Mouse (Mus musculus) fat pad, adult 2 months (tissue): ENCODE data around the gene Slc5a1.

Experiments
- DNase-seq: peaks from one replicate; pipeline ENCODE4 v3.0.0-alpha.2; 2011; ENCODE audit warnings: low read depth, low spot score; ENCODE audit errors: extremely low read depth

Gene Slc5a1

DNA sequence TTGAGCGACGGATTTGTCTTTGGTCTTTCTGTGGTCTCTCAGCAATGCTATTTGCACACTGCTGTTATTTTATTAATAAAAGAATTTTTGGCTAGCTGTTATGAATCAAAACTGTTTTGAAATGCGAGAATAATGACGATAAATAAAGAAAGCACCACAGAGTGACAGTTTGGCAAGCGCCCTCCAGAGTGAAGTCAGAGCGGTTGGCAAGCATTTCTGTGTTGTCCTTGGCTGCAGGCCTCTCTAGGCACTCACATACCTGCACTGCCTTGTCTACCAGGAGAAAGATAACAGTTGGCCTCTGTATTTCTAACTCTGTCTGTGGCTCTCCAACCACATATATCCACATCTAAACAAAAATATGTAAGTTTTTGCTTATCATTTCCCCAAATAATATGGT lies 43.7 kb downstream of the Slc5a1 start:
- peak; percentile 47 for DNase-seq

DNA sequence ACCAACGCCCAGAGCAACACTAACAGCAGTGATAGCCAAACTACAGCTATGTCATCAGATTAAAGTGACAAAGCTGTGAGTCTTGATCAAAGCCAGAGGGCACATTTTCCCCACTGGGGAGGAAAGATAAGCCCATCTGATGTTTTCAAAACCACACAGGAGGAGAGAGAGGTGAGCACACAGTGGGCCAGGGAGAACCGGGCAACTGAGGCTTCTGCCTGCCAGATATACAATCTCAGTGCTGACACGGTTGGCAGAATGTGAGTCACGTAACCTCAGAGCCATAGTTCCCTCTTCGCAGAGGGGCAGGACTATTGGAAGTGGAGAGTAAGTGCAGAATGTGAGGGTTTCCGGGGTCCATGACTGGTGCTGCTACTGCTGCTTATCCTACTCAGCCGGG lies 89.5 kb downstream of the Slc5a1 start:
- no peak for DNase-seq

DNA sequence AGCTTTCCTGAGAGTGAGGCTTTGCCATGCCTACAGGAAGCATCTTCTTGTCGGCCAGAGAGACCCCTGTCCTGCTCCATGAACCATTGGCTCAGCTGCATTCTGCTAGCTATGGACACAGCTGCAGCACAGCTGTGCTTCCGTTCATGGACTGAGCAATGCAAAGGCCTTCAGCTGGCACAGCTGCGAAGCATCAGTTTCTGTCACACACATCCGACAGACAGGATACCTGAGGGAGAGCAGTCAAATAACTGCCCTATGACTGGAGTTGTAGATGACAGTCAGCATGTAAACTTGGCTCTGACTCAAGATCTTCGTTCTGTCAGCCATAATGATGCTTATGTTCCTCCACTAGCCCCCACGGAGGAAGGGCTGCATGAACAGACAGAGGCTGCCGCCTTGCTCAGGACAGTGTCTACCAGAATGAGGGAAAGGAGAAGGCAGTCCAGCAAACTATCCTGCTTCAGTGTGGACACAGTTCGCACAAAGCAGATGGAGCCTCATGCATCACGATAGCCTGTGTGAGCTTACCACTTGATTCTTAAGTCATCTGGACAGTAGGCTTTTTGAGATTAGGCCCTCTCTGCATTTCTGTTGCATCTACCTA lies 91.3 kb downstream of the Slc5a1 start:
- DNase-seq: no peak

DNA sequence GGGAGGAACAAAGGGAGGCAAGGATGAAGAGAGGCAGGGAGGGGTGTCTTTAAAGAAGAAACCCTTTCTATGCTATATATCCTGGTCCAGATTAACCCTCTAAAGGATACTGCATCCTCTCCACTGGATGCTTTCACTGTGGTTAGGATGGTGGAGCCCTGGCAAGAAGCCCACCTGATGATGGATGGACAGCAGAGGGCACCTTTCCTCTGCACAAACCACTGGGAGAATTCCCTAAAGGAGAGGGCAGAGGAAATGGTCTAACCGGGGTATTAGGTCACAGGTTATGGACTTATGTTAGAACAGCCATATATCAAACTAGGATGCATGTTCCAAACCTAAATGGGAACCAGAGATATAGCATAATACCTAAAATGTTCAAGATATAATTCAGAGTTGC lies 96.1 kb downstream of the Slc5a1 start:
- DNase-seq: no peak

DNA sequence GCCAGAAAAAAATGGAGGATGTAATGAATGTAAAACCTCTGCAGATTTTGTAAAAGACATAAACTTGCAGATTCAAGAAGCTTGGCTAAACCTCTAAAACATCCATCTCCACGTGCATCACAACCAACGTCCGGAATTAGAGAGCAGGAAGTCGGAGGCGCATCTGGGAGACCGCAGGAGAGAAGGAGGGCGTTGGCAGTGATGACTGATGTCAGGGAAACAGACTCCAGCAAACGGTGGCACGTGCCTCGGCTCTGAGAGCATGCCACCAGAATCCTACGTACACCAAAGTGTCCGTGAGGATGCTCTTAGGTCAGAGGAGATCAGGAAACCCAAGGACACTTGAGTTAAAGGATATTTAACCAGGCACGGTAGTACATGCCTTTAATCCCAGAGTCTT lies 97.7 kb downstream of the Slc5a1 start:
- no peak for DNase-seq

DNA sequence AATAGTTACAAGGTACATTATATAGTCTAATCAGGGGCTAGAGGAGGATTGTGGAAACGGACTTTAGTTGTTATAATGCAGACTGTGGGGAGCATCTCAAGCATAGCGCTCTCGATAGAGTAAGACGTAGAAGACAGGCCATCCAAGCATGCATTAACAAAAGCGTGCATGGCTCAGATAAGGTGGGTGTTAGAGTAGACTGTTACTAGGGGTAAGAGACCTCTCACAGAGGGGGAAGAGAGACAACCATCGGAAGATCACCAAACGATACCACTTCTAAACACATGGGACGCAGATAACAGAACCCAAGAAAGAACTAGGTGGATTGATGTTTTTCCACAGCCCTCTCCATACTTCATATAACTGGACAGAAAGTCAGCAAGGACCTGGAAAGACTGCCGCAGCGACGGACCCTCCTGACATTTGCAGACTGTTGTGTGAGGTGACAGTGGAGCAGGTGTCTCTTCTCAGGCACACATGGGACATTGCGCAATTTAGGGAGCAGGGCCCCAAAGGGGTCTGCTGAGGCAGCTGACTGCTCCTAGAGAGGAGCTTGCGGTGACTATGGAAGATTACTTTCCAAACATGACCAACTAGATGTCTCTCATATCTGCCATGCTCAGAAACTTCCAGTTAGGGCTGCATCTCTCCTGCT lies 98.6 kb downstream of the Slc5a1 start:
- DNase-seq: no peak

DNA sequence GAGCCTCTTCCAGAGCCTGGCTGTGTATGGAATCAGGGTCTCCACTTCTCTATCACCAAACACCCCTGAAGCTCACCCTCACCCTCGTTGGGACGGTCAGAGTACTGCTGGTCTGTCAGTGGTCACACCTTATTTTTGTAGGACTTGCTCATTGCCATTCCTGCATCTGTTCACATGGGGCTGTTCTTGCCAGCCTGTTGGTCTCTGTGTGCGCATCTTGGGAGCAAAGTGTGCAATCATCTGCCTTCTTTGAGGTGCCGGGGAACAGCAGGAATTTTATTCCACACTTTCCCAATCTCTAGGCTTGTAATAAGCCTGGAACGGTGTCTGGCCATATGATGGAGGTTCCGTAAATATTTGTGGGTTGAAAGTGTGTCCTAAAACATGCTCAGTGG lies 99.1 kb downstream of the Slc5a1 start:
- no peak for DNase-seq

DNA sequence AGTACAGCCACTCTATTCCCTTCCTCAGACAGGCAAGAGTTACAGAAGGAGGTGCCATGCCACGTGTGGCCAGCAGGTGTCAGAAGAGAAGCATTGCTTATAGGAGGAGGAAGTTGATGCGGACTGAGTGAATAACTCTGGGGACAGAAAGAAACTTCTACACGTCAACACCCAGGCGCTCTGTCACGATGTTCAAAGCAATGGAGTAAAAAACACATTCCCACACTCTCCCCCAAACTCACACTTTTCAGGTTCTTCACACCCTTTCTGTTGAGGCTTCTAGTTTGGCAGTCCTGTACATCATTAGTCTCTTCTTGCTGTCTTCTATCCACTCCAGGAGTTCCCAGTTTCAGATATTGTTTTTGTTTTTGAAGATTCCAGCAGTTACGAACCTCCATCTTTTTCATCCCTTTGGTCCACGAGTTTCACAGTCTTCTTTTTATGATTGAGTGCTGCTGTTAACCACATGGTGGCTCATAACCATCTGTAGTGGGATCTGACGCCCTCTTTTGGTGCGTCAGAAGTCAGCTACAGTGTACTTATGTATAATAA lies 99.7 kb downstream of the Slc5a1 start:
- no peak for DNase-seq

DNA sequence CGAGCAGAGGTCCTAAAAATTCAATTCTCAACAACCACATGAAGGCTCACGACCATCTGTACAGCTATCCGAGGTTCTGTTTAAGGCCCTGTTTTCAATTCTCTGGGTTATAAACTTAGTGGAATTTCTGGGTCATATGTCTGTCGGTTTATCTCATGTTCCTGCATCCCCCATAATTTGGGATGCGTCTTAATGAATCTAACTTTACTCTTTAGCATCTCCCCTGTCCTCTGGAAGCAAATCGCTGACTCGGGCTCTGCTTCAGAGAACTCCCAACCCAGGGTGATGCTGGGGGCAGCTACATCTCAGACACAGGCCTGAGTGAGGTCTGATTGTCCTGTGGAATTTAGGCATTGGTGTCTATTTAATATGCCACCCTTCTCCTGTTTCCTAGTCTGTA lies 100.3 kb downstream of the Slc5a1 start:
- no peak for DNase-seq

DNA sequence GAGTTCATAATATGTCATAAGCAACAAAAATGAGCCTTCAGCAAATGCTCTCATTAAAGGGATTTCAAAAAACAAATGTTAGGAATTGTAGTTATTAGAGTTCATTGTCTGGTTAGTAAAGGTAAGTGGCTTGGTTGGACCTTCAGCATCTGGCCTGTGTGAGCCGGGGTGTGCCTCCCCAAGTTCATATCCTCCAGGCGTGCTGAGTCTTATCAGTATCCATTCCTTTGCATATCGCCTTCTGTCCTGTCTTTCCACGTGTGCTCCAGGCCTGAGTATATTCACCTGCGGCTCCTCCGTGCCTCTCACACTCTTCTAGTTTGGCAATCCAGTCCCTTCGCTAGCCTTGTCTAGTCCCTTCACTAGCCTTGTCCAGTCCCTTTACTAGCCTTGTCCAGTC lies 102.3 kb downstream of the Slc5a1 start:
- DNase-seq: no peak

DNA sequence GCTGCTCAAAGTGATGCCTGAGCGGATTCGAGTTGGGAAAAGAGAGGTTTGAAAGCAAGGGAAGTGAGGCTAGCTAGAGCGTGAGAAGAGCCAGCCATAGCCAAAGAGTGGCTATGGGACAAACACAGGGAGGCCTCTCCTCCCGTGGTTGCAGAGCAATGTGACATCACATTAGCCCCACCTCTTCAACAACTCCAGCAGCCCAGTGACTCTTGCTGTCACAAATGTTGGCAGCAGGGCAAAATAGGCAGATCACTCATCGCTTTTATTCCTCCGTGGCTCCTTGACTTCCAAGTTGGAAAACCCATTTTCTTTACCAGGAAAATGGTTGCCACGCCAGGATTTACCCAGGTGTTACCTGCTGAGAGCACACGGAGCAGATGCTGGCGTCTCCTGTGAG lies 103.1 kb downstream of the Slc5a1 start:
- no peak for DNase-seq

DNA sequence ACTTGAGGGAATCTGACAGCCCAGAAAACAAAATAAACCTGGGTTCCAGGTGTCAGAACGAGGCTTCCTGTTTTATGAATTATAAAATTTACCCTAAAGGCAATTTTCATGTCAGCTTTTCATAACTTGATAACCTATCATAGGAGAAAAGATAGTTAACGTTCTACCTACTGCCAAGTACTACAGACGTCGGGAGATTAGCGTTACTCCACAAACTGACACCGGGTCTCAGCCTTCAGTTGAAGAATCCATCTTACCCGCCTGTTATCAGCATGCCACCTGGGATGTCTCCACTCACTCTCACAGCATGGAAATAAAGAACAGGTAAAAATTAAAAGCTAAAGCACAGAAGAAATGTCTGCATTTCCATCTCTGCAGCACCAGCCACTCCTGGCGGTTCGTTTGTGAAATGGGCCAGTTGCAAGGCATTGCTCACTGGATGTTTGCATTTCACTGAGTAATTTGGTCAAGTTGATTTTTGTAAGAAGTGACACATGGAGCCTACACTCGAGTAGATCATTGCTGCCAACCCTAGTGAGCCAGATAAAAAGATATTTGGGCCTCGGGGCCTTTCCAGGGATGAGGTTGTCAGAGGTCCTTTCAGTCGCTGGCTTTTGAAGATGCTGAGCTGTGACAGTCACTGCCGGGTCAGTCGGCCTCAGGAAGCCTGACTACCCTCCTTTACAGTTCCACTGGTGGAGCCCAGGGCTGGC lies 104.7 kb downstream of the Slc5a1 start:
- no peak for DNase-seq

DNA sequence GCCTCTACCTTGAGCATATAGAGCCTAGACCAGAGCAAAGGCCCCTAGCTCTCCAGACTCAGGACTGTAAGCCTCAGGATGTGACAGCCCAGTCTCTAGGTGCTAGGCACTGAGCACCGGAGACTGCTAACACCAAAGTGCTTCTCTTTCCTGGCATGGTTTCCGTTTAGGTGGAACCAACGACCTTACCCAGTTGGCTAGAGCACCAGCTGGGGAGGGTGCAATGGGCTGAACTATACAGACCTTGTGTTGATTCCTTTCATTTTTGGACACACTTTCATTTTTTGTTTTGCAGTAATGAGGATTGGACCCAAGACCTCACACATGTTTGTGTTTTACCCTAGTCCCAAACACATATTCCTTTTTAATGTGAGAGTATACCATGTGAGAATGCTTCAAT lies 106.5 kb downstream of the Slc5a1 start:
- DNase-seq: no peak

DNA sequence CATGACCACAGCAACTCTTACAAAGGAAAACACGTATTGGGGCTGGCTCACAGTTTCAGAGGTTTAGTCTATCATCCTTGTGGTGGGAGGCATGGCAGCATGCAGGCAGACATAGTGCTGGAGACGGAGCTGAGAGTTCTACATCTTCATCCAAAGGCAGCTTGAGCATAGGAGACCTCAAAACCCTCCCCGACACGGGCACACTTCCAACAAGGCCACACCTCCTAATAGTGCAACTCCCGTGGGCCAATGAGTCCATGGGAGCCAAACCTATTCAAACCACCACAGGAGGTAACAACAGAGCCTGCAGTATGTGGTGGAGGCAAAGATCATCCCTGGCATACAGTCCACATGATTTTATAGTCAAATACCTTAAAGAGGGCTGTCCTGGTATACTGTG lies 107.2 kb downstream of the Slc5a1 start:
- no peak for DNase-seq
